Comparison of ENCODE assay signal across 8 mouse cellular contexts in the genomic region with DNA sequence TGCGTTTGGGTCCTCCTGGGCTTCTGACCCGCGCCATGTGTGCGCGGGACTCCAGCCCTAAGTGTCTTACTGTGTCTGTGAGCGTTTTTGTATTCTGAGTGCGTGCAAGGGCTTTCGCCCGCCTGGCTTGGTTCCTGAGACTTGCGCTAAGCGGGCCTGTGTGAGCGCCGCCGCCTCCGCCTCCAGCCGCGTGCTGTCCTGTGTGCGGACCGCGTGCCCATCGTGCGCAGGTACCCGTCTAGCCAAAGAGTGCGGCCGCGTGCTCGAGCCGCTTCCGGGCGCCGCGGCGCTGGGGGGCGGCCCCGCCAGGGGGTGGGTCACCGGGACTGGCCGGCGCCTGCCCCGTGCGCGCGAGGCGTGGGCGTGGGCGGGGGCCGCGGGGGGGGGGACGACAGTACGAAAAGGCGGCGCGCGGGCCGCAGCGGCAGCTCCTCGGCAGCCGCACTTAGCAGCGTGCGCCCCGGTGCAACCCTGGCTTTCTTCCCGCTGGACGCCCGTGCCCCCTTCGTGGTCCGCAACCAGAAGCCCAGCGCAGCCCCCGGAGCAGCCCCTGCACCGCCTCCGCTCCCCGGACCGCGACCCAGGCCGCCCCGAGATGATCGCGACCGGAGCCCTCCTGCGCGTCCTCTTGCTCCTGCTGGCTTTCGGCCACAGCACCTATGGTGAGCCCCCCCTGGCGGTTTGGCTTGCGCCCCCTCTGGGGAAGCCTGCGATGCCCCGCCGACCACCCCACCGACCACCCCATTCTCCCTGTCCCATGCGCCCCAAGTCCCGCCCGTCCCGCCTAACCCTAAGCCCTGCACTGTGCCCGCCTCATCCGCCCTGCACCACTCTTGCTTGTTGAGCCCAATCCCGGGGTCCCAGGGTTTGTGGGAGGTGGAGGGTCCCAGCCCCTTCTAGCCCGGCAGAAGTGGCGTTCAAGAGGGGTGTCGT. TPM values are rescaled to one million over a fixed set of nuclear protein-coding genes. Genes with fewer than 3 reads are reported as not detected.
DNase-seq lines count a peak whose midpoint lies in the region; ATAC-seq lines count a peak whose summit lies in the region.

No protein-coding gene starts in this region.

- H3K27me3 ChIP-seq in hindbrain, embryonic 10.5 days (ENCODE audit: insufficient read depth, poor library complexity, severe bottlenecking): peaks cover 97% of the 10 kb centered on the region

- peak; percentile 35 for DNase-seq in kidney, postnatal 10 days
- no peak for DNase-seq in kidney, adult 18-20 months
- peak; percentile 48 to 55 for DNase-seq in adrenal gland, postnatal 36 days
- peak; percentile 69 for DNase-seq in hindbrain, embryonic 10.5 days (ENCODE audit: low spot score)
- DNase-seq in layer of hippocampus, adult 9-10 months (ENCODE audit: low spot score): no peak
- no peak for DNase-seq in left cerebral cortex, adult 11 months (ENCODE audit: low spot score)
- DNase-seq in spleen, postnatal 14 days (ENCODE audit: low spot score in 2 of 2): no peak

- ATAC-seq in megakaryocyte-erythroid progenitor cell, adult 5-6 weeks (replicated peaks; ENCODE audit: low FRiP score, low TSS enrichment, poor library complexity, severe bottlenecking): 0 out of 2 replicates have a peak, but pooled peaks have one; percentile 1

- H3K27ac ChIP-seq in hindbrain, embryonic 10.5 days: peak overlapping the region; percentile 83

- H3K36me3 ChIP-seq in hindbrain, embryonic 10.5 days: no peaks in the 10 kb centered on the region

- H3K9me3 ChIP-seq in hindbrain, embryonic 10.5 days: no peaks in the 10 kb centered on the region

- 1% methylated on average over 84 of the region's 96 CpGs for WGBS in hindbrain, embryonic 10.5 days

- H3K4me3 ChIP-seq in hindbrain, embryonic 10.5 days: peak overlapping the region; percentile 57

- H3K4me1 ChIP-seq in hindbrain, embryonic 10.5 days (replicated peaks): peaks cover 94% of the 10 kb centered on the region

RNA-seq across cellular contexts. Expression of a gene that starts 0.7 kb away (rescaled TPM):
- 100 to 1,000 TPM; 490 to 535 TPM for total RNA-seq in adrenal gland, postnatal 36 days (2021)
- 64.4 and 82.8 TPM in 2 replicates for polyA plus RNA-seq in hindbrain, embryonic 10.5 days (2016; fragmentation: Nextera tagmentation; extraction: Ambion mirVana)
- total RNA-seq in megakaryocyte-erythroid progenitor cell, adult 5-6 weeks (2014; fragmentation: Nextera tagmentation): not detected in 2 replicates
- total RNA-seq in megakaryocyte-erythroid progenitor cell, adult 5-6 weeks (2017): not detected in 2 replicates

Comparison
In these comparisons a context has a peak if more than half of its experiments do, and no peak if none do; other contexts are left out.
1. DNase-seq: peak in kidney, postnatal 10 days (single experiment), adrenal gland, postnatal 36 days (2 of 2) and hindbrain, embryonic 10.5 days (single experiment); none in kidney, adult 18-20 months (single experiment), layer of hippocampus, adult 9-10 months (single experiment), left cerebral cortex, adult 11 months (single experiment) and spleen, postnatal 14 days (0 of 2).
2. RNA of a gene that starts 0.7 kb away (total RNA-seq): 490 to 535 TPM in adrenal gland, postnatal 36 days; not detected in megakaryocyte-erythroid progenitor cell, adult 5-6 weeks; every median in the first group is over 100 times any median in the second.